Mouse (Mus musculus) stomach, embryonic 16.5 days (tissue): ENCODE results near the gene Elavl4. TPM values are rescaled to one million over a fixed set of nuclear protein-coding genes. Genes with fewer than 3 reads are reported as not detected.

ENCODE experiments used
- ATAC-seq: fragments of 200-750 bp; cut with Nextera tagmentation; 2 replicates; pipeline ENCODE4 v1.8.0; 2017; ENCODE audit warnings: moderate number of reproducible peaks, moderate TSS enrichment; ENCODE audit not compliant: insufficient read depth, low FRiP score
- H3K27ac ChIP-seq: fragments of 300-500 bp; sonication (generic); 2 replicates; pipeline ENCODE4 v1.5.1; 2014; ENCODE audit warnings: low read length
- H3K27me3 ChIP-seq: fragments of 300-500 bp; sonication (generic); 2 replicates; pipeline ENCODE4 v1.6.1; 2014; ENCODE audit warnings: low read length, control low read depth, mixed read lengths; ENCODE audit not compliant: control insufficient read depth, insufficient read depth
- H3K36me3 ChIP-seq: fragments of 300-500 bp; sonication (generic); 2 replicates; pipeline ENCODE4 v1.6.1; 2014; ENCODE audit warnings: low read length; ENCODE audit not compliant: control insufficient read depth, insufficient read depth
- H3K4me1 ChIP-seq: fragments of 300-500 bp; sonication (generic); 2 replicates; pipeline ENCODE4 v1.6.1; 2014; ENCODE audit warnings: low read length, control low read depth, mixed read lengths; ENCODE audit not compliant: control insufficient read depth, insufficient read depth
- H3K4me2 ChIP-seq: fragments of 300-500 bp; sonication (generic); 2 replicates; pipeline ENCODE4 v1.6.1; 2014; ENCODE audit warnings: low read depth, low read length, mixed read lengths
- H3K4me3 ChIP-seq: fragments of 300-500 bp; sonication (generic); replicated peaks from 2 replicates; pipeline ENCODE4 v1.5.1; 2014; ENCODE audit warnings: mild to moderate bottlenecking, low read length
- H3K9ac ChIP-seq: fragments of 300-500 bp; sonication (generic); 2 replicates; pipeline ENCODE4 v1.6.1; 2014; ENCODE audit warnings: low read length
- H3K9me3 ChIP-seq: fragments of 300-500 bp; sonication (generic); replicated peaks from 2 replicates; pipeline ENCODE4 v1.6.1; 2016; ENCODE audit warnings: low read length, control low read depth; ENCODE audit not compliant: control insufficient read depth
- whole genome bisulfite sequencing: fragments of 180-500 bp; shearing (Covaris S2); extraction: QIAGEN DNeasy Blood & Tissue Kit; methylation state at CpG from one replicate; pipeline ENCODE4 v1.1.7; 2014; 5-methylcytosine and 5-hydroxymethylcytosine counted together
- polyA plus RNA-seq: library from polyadenylated mRNA; unstranded; fragments of >200 nt; fragmentation: Nextera tagmentation; extraction: Ambion mirVana; gene quantifications from 2 replicates; pipeline ENCODE4 v1.2.1, GENCODE M21; 2015

Gene Elavl4
- 35.3 and 35.4 TPM in 2 replicates for polyA plus RNA-seq

DNA sequence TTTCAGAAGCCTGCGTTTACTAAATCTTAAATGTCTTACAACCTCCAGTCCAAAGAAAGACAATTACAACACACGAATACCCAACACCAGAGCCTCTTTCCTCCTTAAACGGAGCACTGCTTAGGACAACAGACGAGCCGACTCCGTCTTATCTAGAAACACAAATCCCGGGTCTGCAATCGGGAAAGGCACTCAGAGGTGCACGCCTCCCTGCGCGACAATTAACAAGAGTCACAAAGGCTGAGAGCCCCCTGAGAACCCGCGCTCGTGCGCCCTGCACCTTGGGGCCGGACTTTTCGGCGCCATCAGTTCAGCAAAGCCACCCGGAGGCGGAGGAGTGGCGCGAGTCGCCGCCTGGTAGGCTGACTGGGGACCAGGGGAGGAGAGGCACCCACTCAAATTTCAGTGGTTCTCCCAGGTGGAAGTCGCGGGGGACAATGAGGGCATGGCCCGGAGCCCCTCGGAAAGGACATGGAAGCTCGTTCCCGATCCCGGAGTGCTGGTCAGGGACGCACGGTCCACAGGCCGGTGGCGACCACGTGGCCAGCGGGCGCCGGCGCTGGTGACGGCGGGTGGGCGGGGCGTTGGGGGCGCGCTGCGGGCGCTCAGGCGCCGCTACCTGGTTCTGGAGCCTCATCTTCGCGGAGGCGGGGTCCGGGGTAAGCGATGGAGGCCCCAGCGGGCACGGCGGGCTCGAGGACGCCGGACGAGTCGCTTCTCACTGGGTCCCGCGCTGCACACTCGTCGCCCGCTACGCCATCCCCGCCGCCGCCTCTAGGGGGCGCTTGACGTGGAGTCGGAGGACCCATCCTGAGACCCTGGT is at the start of gene Elavl4:
Gene Elavl4, minus strand, starts transcription at position 732 of the 823 bp plus-strand sequence.
- under 1% methylated on average over 68 of the region's 75 CpGs for WGBS
- H3K4me1 ChIP-seq = no peaks in the 10 kb centered on the region
- H3K9me3 ChIP-seq = no peaks in the 10 kb centered on the region
- H3K27ac ChIP-seq = no peak within 1 kb of the TSS
- peak within 1 kb of the TSS; percentile 97 for H3K4me2 ChIP-seq
- H3K36me3 ChIP-seq = no peaks in the 10 kb centered on the region
- peak; percentile 92 for ATAC-seq
- peak within 1 kb of the TSS; percentile 70 for H3K4me3 ChIP-seq
- no peaks in the 10 kb centered on the region for H3K27me3 ChIP-seq
- peak within 1 kb of the TSS; percentile 76 for H3K9ac ChIP-seq

DNA sequence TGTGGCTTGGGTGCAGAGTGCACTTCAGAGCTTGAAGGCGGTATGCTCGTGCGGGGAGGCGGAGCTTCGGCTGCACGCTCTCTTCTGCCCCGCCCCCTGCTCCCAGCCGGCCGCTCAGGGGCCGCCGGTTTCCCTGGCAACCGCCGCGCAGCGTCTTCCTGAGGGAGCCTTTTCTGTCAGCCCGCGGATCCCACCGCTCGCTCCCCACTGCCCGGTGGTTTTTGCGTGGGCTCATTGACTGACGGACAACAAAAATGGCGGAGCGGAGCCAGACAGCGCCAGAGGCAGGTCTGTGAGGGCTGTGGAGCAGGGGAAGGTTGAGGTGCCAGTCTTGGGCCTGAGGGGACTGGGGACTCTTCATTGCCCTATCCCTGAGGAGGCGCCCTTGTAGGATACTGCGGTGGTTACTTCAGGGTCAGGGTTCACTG is 45.9 kb upstream of the Elavl4 start, which contains the start of gene Agbl4:
Gene Agbl4, plus strand, starts transcription at position 44 of the 428 bp plus-strand sequence.
- H3K4me3 ChIP-seq = peak within 1 kb of the TSS; percentile 65
- no peaks in the 10 kb centered on the region for H3K4me1 ChIP-seq
- H3K27ac ChIP-seq = no peak within 1 kb of the TSS
- peak; percentile 95 for ATAC-seq
- under 1% methylated on average over 27 of the region's 27 CpGs for WGBS
- H3K4me2 ChIP-seq = peak within 1 kb of the TSS; percentile 77
- H3K36me3 ChIP-seq = no peaks in the 10 kb centered on the region
- no peaks in the 10 kb centered on the region for H3K9me3 ChIP-seq
- peak within 1 kb of the TSS; percentile 63 for H3K9ac ChIP-seq
- no peaks in the 10 kb centered on the region for H3K27me3 ChIP-seq

DNA sequence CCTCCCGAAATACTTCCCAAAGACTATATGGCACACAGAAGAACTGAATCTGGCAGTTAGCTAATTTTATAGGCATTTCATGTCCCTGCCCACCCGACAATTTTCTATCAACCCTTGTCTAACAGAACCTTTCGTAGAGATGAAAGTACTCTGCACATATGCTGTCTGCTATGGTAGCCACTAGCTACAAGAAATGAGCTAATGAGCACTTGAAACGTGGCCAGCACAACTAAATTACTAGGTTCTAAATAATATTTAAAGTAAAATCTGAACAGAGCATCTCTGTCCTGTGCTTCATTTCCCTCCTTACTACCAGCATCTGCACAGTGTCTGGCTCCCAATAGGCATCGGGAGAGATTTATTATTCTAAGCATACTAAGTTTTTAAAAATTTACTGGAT is 44.5 kb upstream of the Elavl4 start:
- no peaks in the 10 kb centered on the region for H3K9me3 ChIP-seq

DNA sequence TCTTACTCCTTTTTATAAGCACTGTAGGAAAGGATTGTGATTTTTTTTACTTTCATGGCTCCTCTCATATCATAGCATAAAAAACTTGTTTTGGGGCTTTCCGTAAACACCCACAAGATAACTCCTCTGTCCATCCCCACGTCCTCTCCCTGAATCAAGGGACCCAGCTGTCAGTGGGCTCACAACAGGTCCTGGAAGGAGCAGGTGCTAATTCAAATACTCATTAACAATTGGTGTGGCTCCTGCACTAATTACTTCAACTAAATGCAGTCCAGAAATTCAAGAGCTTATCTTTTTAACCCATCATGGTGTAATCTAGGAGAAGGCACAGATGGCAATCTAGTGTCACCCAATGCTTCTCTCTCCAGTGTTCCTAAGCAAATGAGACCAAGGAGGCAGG is 8.9 kb upstream of the Elavl4 start:
- H3K27ac ChIP-seq = no peak overlapping the region
- H3K4me2 ChIP-seq = no peak overlapping the region
- no peaks in the 10 kb centered on the region for H3K27me3 ChIP-seq
- no peak overlapping the region for H3K4me3 ChIP-seq
- 67% methylated on average over 2 of the region's 2 CpGs for WGBS
- no peak overlapping the region for H3K9ac ChIP-seq
- no peaks in the 10 kb centered on the region for H3K36me3 ChIP-seq
- ATAC-seq = no peak
- H3K9me3 ChIP-seq = no peaks in the 10 kb centered on the region
- H3K4me1 ChIP-seq = no peaks in the 10 kb centered on the region

More for the DNA sequence above, 44.5 kb upstream of the Elavl4 start:
- no peak overlapping the region for H3K9ac ChIP-seq
- no peak overlapping the region for H3K27ac ChIP-seq
- H3K4me3 ChIP-seq = no peak overlapping the region
- H3K36me3 ChIP-seq = no peaks in the 10 kb centered on the region
- H3K4me2 ChIP-seq = no peak overlapping the region
- H3K27me3 ChIP-seq = no peaks in the 10 kb centered on the region
- ATAC-seq = no peak
- WGBS = 76% methylated on average over 5 of the region's 5 CpGs
- no peaks in the 10 kb centered on the region for H3K4me1 ChIP-seq

DNA sequence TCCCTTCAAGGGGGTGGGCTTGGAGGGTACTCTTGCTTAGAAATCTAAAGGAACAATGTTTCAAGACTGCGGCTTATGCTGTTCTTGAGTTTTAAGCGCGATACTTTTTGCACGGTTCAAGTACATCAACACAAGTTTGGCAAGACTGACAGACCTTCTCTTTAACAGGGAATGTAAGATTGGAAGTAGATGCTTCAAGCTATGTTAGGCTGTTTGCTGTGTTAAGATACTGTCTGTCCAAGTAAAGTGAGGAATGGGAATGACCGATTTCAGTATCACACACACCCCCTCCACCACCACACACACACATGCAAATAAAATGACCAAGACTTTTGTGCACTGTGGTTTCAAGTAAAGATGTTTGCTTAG is 276 bp upstream of the Elavl4 start:
- WGBS = 6% methylated on average over 5 of the region's 5 CpGs
- H3K4me3 ChIP-seq = peak overlapping the region; percentile 70
- H3K36me3 ChIP-seq = no peaks in the 10 kb centered on the region
- no peaks in the 10 kb centered on the region for H3K9me3 ChIP-seq
- peak overlapping the region; percentile 97 for H3K4me2 ChIP-seq
- no peak for ATAC-seq
- H3K4me1 ChIP-seq = no peaks in the 10 kb centered on the region
- H3K27ac ChIP-seq = no peak overlapping the region
- H3K27me3 ChIP-seq = no peaks in the 10 kb centered on the region
- H3K9ac ChIP-seq = peak overlapping the region; percentile 76

DNA sequence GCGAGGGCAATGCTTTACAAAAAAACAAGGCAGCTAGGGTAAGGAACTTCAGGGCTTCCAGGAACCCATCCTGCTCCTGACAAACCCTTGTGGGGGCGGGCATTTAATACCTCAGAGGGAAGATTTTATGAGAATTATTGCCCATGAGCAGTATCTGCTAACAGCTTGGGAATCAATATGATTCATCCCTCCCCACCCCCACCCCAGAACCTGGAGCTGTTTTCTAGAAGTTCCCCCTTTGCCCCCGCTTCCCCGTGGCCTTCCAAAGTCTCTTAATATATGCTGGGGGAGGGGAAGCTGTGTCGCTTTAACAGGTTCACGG is 892 bp downstream of the Elavl4 start:
- H3K4me1 ChIP-seq = no peaks in the 10 kb centered on the region
- no peaks in the 10 kb centered on the region for H3K27me3 ChIP-seq
- H3K4me2 ChIP-seq = peak overlapping the region; percentile 97
- 8% methylated on average over 6 of the region's 6 CpGs for WGBS
- H3K36me3 ChIP-seq = no peaks in the 10 kb centered on the region
- peak overlapping the region; percentile 70 for H3K4me3 ChIP-seq
- H3K9ac ChIP-seq = peak overlapping the region; percentile 76; the same call in 1 of the 2 replicates
- ATAC-seq = no peak
- H3K27ac ChIP-seq = no peak overlapping the region
- H3K9me3 ChIP-seq = no peaks in the 10 kb centered on the region

DNA sequence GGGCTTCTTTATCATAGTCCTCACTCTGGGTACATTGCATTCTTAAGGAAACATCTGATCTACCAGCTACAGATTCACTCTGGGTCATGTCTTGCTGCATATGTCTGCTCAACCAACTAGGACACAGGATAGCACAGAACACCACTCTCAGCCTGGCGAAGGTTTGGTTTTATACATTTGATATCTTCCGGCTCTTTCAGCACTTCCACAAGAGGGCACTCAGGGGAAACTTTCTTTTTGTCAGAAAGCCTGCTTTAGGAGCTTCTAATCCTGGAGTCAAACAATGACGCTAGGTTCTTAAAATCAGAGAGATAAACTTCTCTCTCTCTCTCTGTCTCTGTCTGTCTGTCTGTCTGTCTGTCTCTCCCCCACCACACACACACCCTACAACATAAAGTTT is 27.8 kb downstream of the Elavl4 start:
- H3K9me3 ChIP-seq = no peaks in the 10 kb centered on the region
- H3K4me2 ChIP-seq = no peak overlapping the region
- H3K9ac ChIP-seq = no peak overlapping the region
- H3K4me3 ChIP-seq = no peak overlapping the region
- no peaks in the 10 kb centered on the region for H3K27me3 ChIP-seq
- no peak for ATAC-seq
- no peaks in the 10 kb centered on the region for H3K4me1 ChIP-seq
- no peak overlapping the region for H3K27ac ChIP-seq
- 47% methylated on average over 3 of the region's 3 CpGs for WGBS
- no peaks in the 10 kb centered on the region for H3K36me3 ChIP-seq

DNA sequence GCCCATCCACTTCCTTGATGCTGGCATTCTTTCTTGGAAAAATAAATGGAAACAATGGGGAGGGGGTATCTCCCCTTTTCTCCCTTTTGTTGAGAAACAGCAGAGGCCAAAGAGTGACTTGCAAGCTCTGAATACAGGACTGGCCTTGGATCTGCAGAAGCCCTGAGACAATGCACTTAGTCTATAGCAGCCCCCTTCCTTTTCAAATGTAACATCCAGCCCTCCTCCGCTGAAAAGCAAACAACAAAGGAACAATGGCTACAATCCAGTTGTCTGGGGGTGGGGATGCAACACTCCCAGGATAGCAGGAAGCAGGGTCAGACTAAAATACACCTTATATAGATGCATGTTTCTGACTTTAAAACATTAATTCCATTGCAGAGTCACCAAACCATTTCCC is 39.6 kb downstream of the Elavl4 start:
- WGBS = 42% methylated on average over 1 of the region's 1 CpGs
- Histone ChIP-seq H3K27me3 (no peaks in the 10 kb centered on the region), H3K4me2 (no peak overlapping the region), H3K4me3 (no peak overlapping the region), H3K4me1 (no peaks in the 10 kb centered on the region), H3K36me3 (no peaks in the 10 kb centered on the region), H3K27ac (no peak overlapping the region), H3K9me3 (no peaks in the 10 kb centered on the region), H3K9ac (no peak overlapping the region)
- ATAC-seq = no peak

DNA sequence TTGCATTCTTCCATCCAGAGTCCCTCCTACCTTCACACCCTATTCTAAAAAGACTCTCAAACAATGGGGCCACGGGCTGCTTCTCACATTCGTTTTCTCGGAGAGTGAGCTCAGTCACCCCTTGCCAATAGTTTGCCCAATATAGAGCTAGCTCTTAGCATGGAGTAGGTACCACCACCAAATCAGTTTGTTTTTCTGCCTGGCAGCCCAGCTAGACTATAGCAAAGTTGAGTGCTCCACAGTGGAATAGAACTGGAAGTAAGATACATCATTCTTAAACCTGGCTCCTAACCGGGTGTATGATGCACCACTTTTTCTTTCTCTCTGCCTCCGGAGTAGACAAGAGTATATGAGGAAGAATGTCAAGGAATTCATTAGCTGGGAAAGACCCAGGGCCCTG is 44.7 kb downstream of the Elavl4 start:
- H3K9ac ChIP-seq = no peak overlapping the region
- H3K27me3 ChIP-seq = no peaks in the 10 kb centered on the region
- no peak overlapping the region for H3K4me3 ChIP-seq
- 64% methylated on average over 5 of the region's 5 CpGs for WGBS
- no peaks in the 10 kb centered on the region for H3K9me3 ChIP-seq
- H3K27ac ChIP-seq = no peak overlapping the region
- ATAC-seq = no peak
- H3K4me2 ChIP-seq = no peak overlapping the region
- H3K36me3 ChIP-seq = no peaks in the 10 kb centered on the region
- H3K4me1 ChIP-seq = no peaks in the 10 kb centered on the region
